ENCODE assay signal across 31 mouse cellular contexts in genomic region chr9:25124048-25124447, GRCm38 (mm10). TPM values are rescaled to one million over a fixed set of nuclear protein-coding genes. Genes with fewer than 3 reads are reported as not detected.
"Had no signal": no experiment of that assay in that cellular context is flagged by ENCODE, and none has a peak within 500 bp of the region (broad histone marks: within the 10 kb centered on the region; RNA-seq: fewer than 3 reads in every experiment).

No protein-coding gene starts in this region.

- H3K4me1 ChIP-seq: midbrain, embryonic 10.5 days; midbrain, embryonic 13.5 days; neural tube, embryonic 12.5 days; neural tube, embryonic 15.5 days had no signal

- DNase-seq: kidney, adult 18-20 months; kidney, adult 9 months; kidney, postnatal 14 days; layer of hippocampus, adult 9-11 months; liver, embryonic 13.5 days; lung, adult 2 months; right cerebral cortex, adult 18-20 months; right cerebral cortex, postnatal 25 days; spleen, adult 18-20 months; thymus, adult 18-20 months; thymus, postnatal 36 days had no signal

- H3K9me3 ChIP-seq: liver, embryonic 13.5 days; megakaryocyte, embryonic 14.5 days; midbrain, embryonic 10.5 days; midbrain, embryonic 13.5 days; neural tube, embryonic 12.5 days; neural tube, embryonic 15.5 days had no signal

- H3K4me2 ChIP-seq: liver, embryonic 13.5 days; midbrain, embryonic 13.5 days; neural tube, embryonic 12.5 days; neural tube, embryonic 15.5 days had no signal

- H3K9ac ChIP-seq: liver, embryonic 13.5 days; midbrain, embryonic 13.5 days; neural tube, embryonic 12.5 days; neural tube, embryonic 15.5 days had no signal

- ATAC-seq: midbrain, embryonic 13.5 days had no signal

- H3K27me3 ChIP-seq: liver, embryonic 13.5 days; megakaryocyte, embryonic 14.5 days; midbrain, embryonic 13.5 days; neural tube, embryonic 12.5 days; neural tube, embryonic 15.5 days had no signal

- H3K4me3 ChIP-seq: layer of hippocampus, adult 2 months; liver, embryonic 13.5 days; megakaryocyte, embryonic 14.5 days; midbrain, embryonic 10.5 days; midbrain, embryonic 13.5 days; neural tube, embryonic 12.5 days; neural tube, embryonic 15.5 days had no signal

- H3K27ac ChIP-seq: layer of hippocampus, adult 2 months; liver, embryonic 13.5 days; midbrain, embryonic 10.5 days; midbrain, embryonic 13.5 days; neural tube, embryonic 12.5 days; neural tube, embryonic 15.5 days had no signal

RNA-seq across cellular contexts. Expression of gene Gm10181, which starts 34.8 kb away (rescaled TPM):
- total RNA-seq: layer of hippocampus, adult 2 months; layer of hippocampus, postnatal 25 days; left cerebral cortex, adult 18-20 months; left cerebral cortex, postnatal 25 days; liver, adult 2 months; midbrain, postnatal 0 days had no signal
- polyA plus RNA-seq: kidney, embryonic 16.5 days; large intestine, adult 2 months; limb, embryonic 11.5 days; limb, embryonic 14.5 days; liver, adult 2 months; liver, embryonic 13.5 days; liver, embryonic 16.5 days; lung, adult 2 months; lung, embryonic 16.5 days; midbrain, embryonic 10.5 days; midbrain, embryonic 13.5 days; midbrain, postnatal 0 days; neural tube, embryonic 12.5 days; neural tube, embryonic 15.5 days; stomach, embryonic 16.5 days; testis, adult 2 months; urinary bladder, adult 2 months had no signal
